Mouse (Mus musculus) brain, embryonic 14.5 days (tissue): ENCODE measurements around the gene Slc16a4. TPM values are rescaled to one million over a fixed set of nuclear protein-coding genes. Genes with fewer than 3 reads are reported as not detected.
"Not testable (repeated sequence)": the region's sequence is repeated elsewhere in the genome, so short reads cannot be mapped to it uniquely, and the experiment has no call there.

Experiments used
- DNase-seq: peaks from one replicate; pipeline ENCODE4 v3.0.0-alpha.2; 2011; ENCODE audit warnings: low read depth
- CTCF ChIP-seq: fragments of 200-500 bp; IDR thresholded peaks from 2 replicates; pipeline ENCODE4 v1.5.1; 2012; ENCODE audit warnings: inconsistent platforms, mild to moderate bottlenecking, moderate library complexity, borderline replicate concordance; ENCODE audit not compliant: insufficient read depth, insufficient read length; ENCODE audit errors: extremely low read depth
- POLR2A ChIP-seq: fragments of 200-500 bp; IDR thresholded peaks from 2 replicates; pipeline ENCODE4 v1.6.1; 2012; ENCODE audit warnings: mild to moderate bottlenecking, inconsistent platforms, borderline replicate concordance; ENCODE audit not compliant: poor library complexity, insufficient read depth, insufficient read length, severe bottlenecking; ENCODE audit errors: extremely low read depth
- polyA plus RNA-seq: library from polyadenylated mRNA; depleted of rRNA; stranded (reverse); fragments of >200 nt; gene quantifications from 2 replicates; pipeline ENCODE4 v1.2.3, GENCODE M21; 2012

Gene Slc16a4
- polyA plus RNA-seq, 1 experiment: 0.81 TPM

- no peak for DNase-seq
- TF ChIP-seq POLR2A (no peak), CTCF (no peak)
These were observed 18.6 kb upstream of the Slc16a4 start for GRCm38 (mm10) chr3:107272433-107272832.

GRCm38 (mm10) chr3:107273820-107274219 lies 17.2 kb upstream of the Slc16a4 start:
- DNase-seq: peak; percentile 86
- no peak for TF ChIP-seq POLR2A
- TF ChIP-seq CTCF: peak; percentile 89

- DNase-seq: no peak
- TF ChIP-seq CTCF (no peak), POLR2A (no peak)
These were observed 15.7 kb upstream of the Slc16a4 start for GRCm38 (mm10) chr3:107275351-107275750.

GRCm38 (mm10) chr3:107275996-107276395 lies 15.0 kb upstream of the Slc16a4 start:
- TF ChIP-seq POLR2A: no peak
- TF ChIP-seq CTCF: no peak
- peak; percentile 12 for DNase-seq

GRCm38 (mm10) chr3:107276626-107277025 lies 14.4 kb upstream of the Slc16a4 start:
- no peak for DNase-seq
- TF ChIP-seq POLR2A (no peak), CTCF (no peak)

GRCm38 (mm10) chr3:107278479-107279269 lies 12.4 kb upstream of the Slc16a4 start, which contains the start of gene Lamtor5:
Gene Lamtor5, plus strand, starts transcription at chr3:107278858.
- peak; percentile 95 for DNase-seq
- peak; percentile 24; the same call in 1 of the 2 replicates for TF ChIP-seq POLR2A
- TF ChIP-seq CTCF: no peak

GRCm38 (mm10) chr3:107286123-107286522 lies 4.9 kb upstream of the Slc16a4 start:
- TF ChIP-seq POLR2A: no peak
- no peak for TF ChIP-seq CTCF
- DNase-seq: no peak

- no peak for DNase-seq
- TF ChIP-seq CTCF (no peak), POLR2A (no peak)
These were observed 3.7 kb upstream of the Slc16a4 start for GRCm38 (mm10) chr3:107287346-107287745.

GRCm38 (mm10) chr3:107295672-107296360 lies 4.8 kb downstream of the Slc16a4 start:
- TF ChIP-seq POLR2A: no peak
- no peak for TF ChIP-seq CTCF
- no peak for DNase-seq

GRCm38 (mm10) chr3:107296917-107297316 lies 5.9 kb downstream of the Slc16a4 start:
- DNase-seq: not testable (repeated sequence)

- no peak for DNase-seq
- TF ChIP-seq POLR2A (no peak), CTCF (no peak)
These were observed 26.3 kb downstream of the Slc16a4 start for GRCm38 (mm10) chr3:107317338-107317737.

- TF ChIP-seq POLR2A: no peak
- TF ChIP-seq CTCF: no peak
- no peak for DNase-seq
These were observed 30.1 kb downstream of the Slc16a4 start for GRCm38 (mm10) chr3:107321141-107321540.

GRCm38 (mm10) chr3:107321776-107322175 lies 30.7 kb downstream of the Slc16a4 start:
- TF ChIP-seq CTCF (no peak), POLR2A (no peak)
- peak; percentile 15 for DNase-seq
